Mouse (Mus musculus) left cerebral cortex, postnatal 14 days (tissue): ENCODE data around the gene Cadps2. TPM values are rescaled to one million over a fixed set of nuclear protein-coding genes. Genes with fewer than 3 reads are reported as not detected.

Experiments
- DNase-seq, 2 experiments: peaks; one replicate each; pipeline ENCODE4 v3.0.0; 2021 to 2022; ENCODE audit warnings: low spot score in 2 of 2, mixed read lengths in 1 of 2
- intact Hi-C: fragments of 180-260 bp; cut with DNase I; formaldehyde crosslinking; loops from one replicate; pipeline ENCODE4 v1.15.1; 2025
- long read RNA-seq, 2 experiments: library from polyadenylated mRNA; stranded (forward); transcript quantifications; one replicate each; pipeline ENCODE4 v2.0.0; 2021
- total RNA-seq, 2 experiments: library from RNA; stranded (reverse); gene quantifications; 2 replicates each; pipeline ENCODE4 v1.2.3; 2021

Cadps2 gene
- total RNA-seq: 10 to 100 TPM; 78.0 to 86.7 TPM
- long read RNA-seq, experiment 1, partial matches to known transcripts: 8 of 33 reads
- long read RNA-seq, experiment 1, other reads (novel, unspliced or antisense): 24 of 33 reads
- long read RNA-seq, experiment 2, partial matches to known transcripts: 3 of 26 reads
- long read RNA-seq, experiment 2, other reads (novel, unspliced or antisense): 23 of 26 reads

DNA sequence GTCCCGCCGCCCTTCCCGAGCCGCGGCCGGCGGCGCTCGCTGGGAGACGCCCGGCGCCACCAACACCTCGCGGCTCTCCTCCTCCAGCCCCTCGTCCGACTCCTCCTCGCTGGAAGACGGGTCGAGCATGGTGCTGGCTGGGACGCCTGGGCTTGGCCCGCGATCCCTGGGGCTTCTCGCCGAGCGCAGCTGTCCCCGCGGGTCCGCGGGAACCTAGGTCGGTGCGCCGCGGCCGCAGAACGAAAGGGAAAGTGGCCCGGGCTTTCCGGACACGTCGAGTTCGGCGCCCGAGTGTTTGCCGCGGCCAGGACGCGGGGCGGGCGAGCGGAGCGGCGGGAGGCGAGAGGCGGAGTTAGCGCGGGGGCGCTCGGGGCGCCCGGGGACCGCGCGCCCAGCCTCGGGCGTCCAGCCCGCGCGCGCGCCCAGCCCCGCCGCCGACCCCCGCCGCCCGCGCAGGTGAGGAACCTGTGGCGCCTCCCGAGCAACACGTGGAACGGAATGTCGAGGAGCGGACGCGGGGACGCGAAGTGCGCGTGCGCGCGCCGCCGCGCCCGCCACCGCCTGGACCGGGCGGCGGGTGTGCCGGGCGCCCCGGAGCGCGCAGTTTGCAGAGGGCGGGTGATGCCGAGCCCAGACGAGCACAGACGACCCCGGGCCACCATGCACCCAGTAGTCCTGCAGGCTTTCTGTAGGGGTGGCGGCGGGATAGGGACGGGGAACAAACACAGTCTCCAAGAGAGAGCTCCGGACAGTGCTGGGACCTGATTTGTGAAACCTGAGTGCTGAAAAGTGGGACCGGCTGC is at the start of gene Cadps2:
Cadps2 (minus strand) TSS at position 413 of the 803 bp plus-strand sequence.
- DNase-seq: peak in 1 of 2 experiments; percentile 25
- intact Hi-C loops: no loop called here

- DNase-seq: peak in 1 of 2 experiments; percentile 25
- intact Hi-C loops: loop anchor here (10.0 kb wide), 1 partner anchor 392 kb away; no protein-coding TSS in a partner anchor
Measured at GRCm38 (mm10) chr6:23886418-23886817, 47.2 kb upstream of the Cadps2 start.

DNA sequence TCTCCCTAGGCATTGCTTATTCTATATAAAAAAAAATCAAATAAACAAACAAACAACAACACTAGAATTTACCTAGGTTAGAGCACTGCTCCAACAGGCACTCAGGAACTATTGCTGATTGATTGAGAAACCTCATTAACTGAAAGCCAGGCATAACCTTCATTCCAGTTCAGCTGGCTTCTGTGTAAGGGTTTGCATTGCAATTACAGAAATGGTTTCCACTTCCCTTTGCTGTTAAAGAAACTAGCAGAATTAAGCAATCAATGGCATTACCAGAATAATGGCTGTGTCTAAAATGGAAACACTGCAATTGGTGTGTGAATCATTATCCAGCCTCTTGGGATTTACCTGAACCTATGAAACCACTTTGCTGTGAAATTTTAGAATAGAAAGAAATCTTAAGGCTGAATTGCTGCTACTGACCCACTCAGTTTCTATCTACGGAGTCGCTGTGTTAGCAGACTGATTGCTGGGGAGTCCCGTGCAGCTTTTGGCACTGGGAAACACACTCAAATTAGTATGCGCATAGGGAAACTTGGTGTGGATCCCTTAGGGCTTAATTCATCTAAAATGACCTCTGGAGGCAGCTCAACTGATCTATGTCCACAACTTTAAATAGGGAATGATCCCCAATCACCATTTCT is 37.7 kb upstream of the Cadps2 start:
- DNase-seq: no peak
- intact Hi-C loops: no loop called here

- no peak for DNase-seq
- intact Hi-C loops: no loop called here
Measured at GRCm38 (mm10) chr6:23876363-23876762, 37.1 kb upstream of the Cadps2 start.

GRCm38 (mm10) chr6:23873812-23874211 is 34.6 kb upstream of the Cadps2 start:
- DNase-seq: no peak
- intact Hi-C loops: no loop called here

- intact Hi-C loops: no loop called here
- no peak for DNase-seq
Measured at GRCm38 (mm10) chr6:23873231-23873630, 34.0 kb upstream of the Cadps2 start.

DNA sequence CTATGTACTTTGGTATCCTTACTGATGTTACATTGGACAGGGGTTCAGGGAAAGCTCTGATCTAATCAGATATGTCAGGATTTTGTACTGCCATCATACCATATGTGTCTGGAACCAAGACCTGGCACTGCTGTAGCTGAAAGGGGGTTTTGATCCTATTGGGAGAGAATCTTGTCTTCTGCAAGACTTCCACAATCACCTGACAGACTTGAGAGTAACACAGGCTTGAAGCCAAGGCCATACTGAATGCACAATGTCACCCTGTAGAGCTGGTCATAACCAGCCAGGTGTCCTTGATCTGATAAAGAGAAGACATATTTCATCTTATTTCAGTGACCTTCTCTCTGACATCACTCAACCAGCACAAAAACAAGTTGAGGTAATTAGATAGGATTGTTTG is 30.8 kb upstream of the Cadps2 start:
- intact Hi-C loops: no loop called here
- DNase-seq: no peak

DNA sequence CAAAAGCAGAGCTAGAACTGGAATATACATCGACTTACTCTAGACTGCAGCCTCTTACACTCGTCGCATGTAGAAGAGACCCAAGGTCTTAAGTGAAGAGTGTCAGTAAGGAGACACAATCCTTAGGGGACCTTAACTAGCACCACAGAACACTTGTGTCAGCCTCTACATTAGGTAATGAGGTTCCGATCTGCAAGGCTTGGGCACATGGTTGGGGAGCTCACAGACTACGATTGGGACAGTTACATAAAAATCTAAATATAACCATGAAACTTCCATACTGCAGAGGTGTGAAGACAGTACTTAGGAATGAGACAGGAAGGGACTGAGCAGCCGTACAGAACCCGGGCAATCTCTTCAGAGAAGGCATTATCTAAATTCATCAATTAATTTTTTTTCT is 27.1 kb upstream of the Cadps2 start:
- intact Hi-C loops: no loop called here
- peak in 1 of 2 experiments; percentile 10 for DNase-seq

DNA sequence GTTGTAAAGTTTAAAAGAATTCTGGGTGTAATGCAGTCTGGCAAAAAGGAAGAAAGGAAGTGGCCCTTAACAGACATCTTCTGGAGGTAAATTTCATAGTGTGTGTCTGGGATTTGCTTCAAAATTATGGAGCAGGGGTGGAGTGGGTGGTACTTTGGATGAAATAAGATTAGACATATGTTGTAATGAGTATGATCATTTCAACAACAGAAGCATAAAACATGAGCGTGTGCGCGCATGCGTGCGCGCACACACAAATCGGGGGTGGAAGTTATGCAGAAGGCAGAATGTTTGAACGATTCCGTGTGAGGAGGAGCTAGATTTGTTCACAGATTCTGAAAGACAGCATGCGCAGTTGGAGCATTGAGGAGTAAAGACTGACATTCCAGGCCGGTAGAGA is 14.2 kb upstream of the Cadps2 start:
- peak; percentile 14 to 30 for DNase-seq
- intact Hi-C loops: no loop called here

GRCm38 (mm10) chr6:23840001-23840400 is 780 bp upstream of the Cadps2 start:
- DNase-seq: no peak
- intact Hi-C loops: loop anchor here (10.0 kb wide), 1 partner anchor 505 kb away; no protein-coding TSS in a partner anchor

DNA sequence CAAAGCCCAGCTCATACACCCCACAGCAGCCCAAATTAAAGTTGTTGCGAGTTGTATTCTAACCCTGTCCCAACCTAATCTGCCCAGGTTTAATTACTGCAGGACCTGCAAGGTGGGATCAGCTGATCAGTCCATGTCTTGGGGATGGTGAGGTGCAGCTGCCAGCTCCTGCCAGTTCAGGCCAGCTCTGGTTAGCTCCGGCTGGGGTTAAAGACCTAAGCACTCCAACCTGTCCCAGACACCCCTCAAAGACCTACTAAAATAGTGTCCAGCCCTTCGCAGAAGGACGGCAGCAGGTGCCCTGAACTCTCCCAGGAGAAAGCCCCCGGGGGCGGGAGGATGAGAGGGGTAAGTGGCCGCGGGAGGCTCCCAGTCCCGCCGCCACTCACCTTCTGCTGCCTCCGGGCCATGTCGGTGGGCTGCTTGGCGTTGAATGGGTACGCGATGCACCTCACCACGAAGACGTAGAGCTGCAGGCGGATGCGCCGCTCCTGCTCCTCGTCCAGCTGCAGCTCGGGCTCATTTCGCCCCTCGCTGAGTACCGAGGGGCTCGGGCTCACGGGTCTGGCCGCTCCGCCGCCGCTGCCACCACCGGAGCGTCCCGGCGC is 716 bp downstream of the Cadps2 start:
- intact Hi-C loops: no loop called here
- DNase-seq: peak in 1 of 2 experiments; percentile 11

DNA sequence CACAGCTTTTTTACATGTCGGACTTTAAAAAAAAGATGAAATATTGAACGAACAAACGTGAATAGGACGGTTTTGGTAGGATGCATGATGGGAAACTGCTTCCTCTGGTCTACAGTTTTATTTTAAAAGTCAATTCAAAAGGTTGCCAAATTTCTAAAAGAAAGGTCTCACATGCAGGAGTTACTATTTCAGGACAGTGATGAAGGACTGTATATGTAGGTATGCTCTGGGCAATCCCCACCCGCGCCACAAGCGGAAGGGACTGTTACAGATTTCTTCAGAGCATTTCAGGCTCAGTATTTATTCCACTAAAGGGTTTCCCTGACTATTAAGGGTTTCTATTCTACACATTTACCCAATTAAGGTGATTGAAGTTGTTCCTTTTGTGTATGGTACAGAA is 1.6 kb downstream of the Cadps2 start:
- intact Hi-C loops: no loop called here

GRCm38 (mm10) chr6:23837127-23837526 is 2.1 kb downstream of the Cadps2 start:
- intact Hi-C loops: no loop called here
- DNase-seq: no peak

More for the DNA sequence above, 1.6 kb downstream of the Cadps2 start:
- DNase-seq: no peak

DNA sequence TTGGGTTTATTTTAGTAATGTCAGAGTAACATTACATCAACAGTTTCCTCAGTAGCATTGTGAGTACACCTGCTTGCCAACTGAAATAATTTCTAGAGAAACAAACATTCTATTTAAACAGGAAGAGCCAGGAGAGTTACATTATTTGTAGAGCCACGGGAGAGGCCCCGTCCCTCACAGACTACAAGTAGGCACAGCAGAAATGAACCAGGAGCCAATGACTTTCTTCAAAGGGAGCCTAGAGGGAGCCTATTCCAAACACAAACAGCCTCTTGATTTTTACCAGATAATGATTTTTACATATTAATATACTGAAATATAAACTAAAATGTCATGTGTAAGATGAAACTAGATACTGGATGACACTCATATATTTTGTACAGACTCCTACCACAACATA is 2.5 kb downstream of the Cadps2 start:
- intact Hi-C loops: no loop called here

DNA sequence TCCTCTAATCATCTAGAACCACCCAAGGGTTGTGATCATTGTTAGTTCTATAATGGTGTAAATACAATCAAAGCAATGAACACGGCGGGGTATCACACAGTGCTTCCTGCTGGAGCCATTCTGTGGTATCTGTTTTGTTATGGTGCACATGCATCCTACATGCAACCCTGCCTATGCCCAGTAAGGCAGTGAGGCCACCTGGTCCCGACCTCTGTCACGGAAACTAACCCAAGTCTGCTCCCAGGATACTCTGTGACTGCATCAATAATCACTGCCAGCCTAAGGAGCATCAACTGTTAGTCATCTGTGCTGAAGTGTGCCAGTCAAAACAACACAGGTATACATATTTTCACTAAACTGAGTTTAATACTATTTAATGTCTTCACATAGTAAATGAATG is 3.7 kb downstream of the Cadps2 start:
- intact Hi-C loops: no loop called here
- DNase-seq: no peak

More for the DNA sequence above, 2.5 kb downstream of the Cadps2 start:
- DNase-seq: no peak

- intact Hi-C loops: no loop called here
- DNase-seq: no peak
Measured at GRCm38 (mm10) chr6:23830741-23831140, 8.5 kb downstream of the Cadps2 start.

- intact Hi-C loops: no loop called here
- DNase-seq: no peak
Measured at GRCm38 (mm10) chr6:23829338-23829737, 9.9 kb downstream of the Cadps2 start.

GRCm38 (mm10) chr6:23821819-23822218 is 17.4 kb downstream of the Cadps2 start:
- intact Hi-C loops: no loop called here
- no peak for DNase-seq

GRCm38 (mm10) chr6:23810087-23810486 is 29.1 kb downstream of the Cadps2 start:
- DNase-seq: no peak
- intact Hi-C loops: no loop called here

DNA sequence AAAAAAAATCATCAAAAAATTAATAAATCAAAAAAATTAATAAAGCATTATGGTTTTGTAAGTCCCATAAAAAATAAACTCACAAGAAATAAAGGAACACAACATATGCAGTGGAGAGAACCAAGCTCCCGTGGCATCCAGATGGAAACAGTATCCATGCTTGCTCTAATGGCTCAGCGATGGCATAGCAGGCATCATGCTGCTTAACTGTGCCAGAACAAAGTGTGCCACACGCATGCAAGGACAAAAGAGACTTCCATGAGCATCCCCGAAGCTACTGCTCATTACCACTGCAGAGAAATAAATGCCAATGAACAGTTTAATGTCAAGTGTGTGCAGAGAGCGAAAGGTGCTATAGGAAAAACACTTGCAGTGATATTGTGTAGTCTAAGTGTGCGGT is 29.9 kb downstream of the Cadps2 start:
- DNase-seq: no peak
- intact Hi-C loops: no loop called here
